Mouse (Mus musculus): ENCODE data around the gene Slc25a39. TPM values are rescaled to one million over a fixed set of nuclear protein-coding genes. Genes with fewer than 3 reads are reported as not detected.

The Slc25a39 gene
- 573 and 609 TPM in 2 replicates for polyA plus RNA-seq (2012; rRNA removed)

GRCm38 (mm10) chr11:102407834-102408215, at the start of gene Slc25a39:
TSS of gene Slc25a39 (minus strand) at chr11:102407946.

GRCm38 (mm10) chr11:102447497-102447896, 39.8 kb upstream of the Slc25a39 start, which contains the start of gene Fam171a2:
TSS of gene Fam171a2 (minus strand) at chr11:102447682.

GRCm38 (mm10) chr11:102430121-102431017, 22.6 kb upstream of the Slc25a39 start, which contains the start of gene Grn:
TSS of gene Grn (plus strand) at chr11:102430315.

GRCm38 (mm10) chr11:102393238-102393634, 14.5 kb downstream of the Slc25a39 start, which contains the start of gene Rundc3a:
TSS of gene Rundc3a (plus strand) at chr11:102393403.

GRCm38 (mm10) chr11:102366103-102366502, 41.6 kb downstream of the Slc25a39 start, which contains the start of gene Slc4a1:
TSS of gene Slc4a1 (minus strand) at chr11:102366203.

Other genes starting within 250 kb of the Slc25a39 start
- 25.7 and 33.2 TPM in 2 replicates for gene Lsm12, start 222.7 kb downstream of the Slc25a39 start, polyA plus RNA-seq (2012; rRNA removed)
- 169 and 171 TPM in 2 replicates for gene G6pc3, start 218.3 kb downstream of the Slc25a39 start, polyA plus RNA-seq (2012; rRNA removed)
- 117 and 151 TPM in 2 replicates for gene Hdac5, start 177.8 kb downstream of the Slc25a39 start, polyA plus RNA-seq (2012; rRNA removed)
- 6.4 and 10.6 TPM in 2 replicates for gene BC030867, start 159.1 kb downstream of the Slc25a39 start, polyA plus RNA-seq (2012; rRNA removed)
- gene Asb16, start 139.2 kb downstream of the Slc25a39 start, polyA plus RNA-seq (2012; rRNA removed): 0.37 and 0.42 TPM in 2 replicates
- 60.5 and 74.0 TPM in 2 replicates for gene Tmub2, start 123.0 kb downstream of the Slc25a39 start, polyA plus RNA-seq (2012; rRNA removed)
- 46.0 and 47.7 TPM in 2 replicates for gene Atxn7l3, start 111.3 kb downstream of the Slc25a39 start, polyA plus RNA-seq (2012; rRNA removed)
- gene Ubtf, start 88.2 kb downstream of the Slc25a39 start, polyA plus RNA-seq (2012; rRNA removed): 35.3 and 42.8 TPM in 2 replicates
- 0.03 TPM in 1 of 2 replicates, not detected in the other for gene Slc4a1, start 41.7 kb downstream of the Slc25a39 start, polyA plus RNA-seq (2012; rRNA removed)
- 4.5 and 5.9 TPM in 2 replicates for gene Rundc3a, start 14.5 kb downstream of the Slc25a39 start, polyA plus RNA-seq (2012; rRNA removed)
- 283 and 344 TPM in 2 replicates for gene Grn, start 22.4 kb upstream of the Slc25a39 start, polyA plus RNA-seq (2012; rRNA removed)
- gene Fam171a2, start 39.7 kb upstream of the Slc25a39 start, polyA plus RNA-seq (2012; rRNA removed): 102 and 124 TPM in 2 replicates
- 11.2 and 16.0 TPM in 2 replicates for gene Itga2b, start 62.2 kb upstream of the Slc25a39 start, polyA plus RNA-seq (2012; rRNA removed)
- 16.1 and 25.7 TPM in 2 replicates for gene Gpatch8, start 148.4 kb upstream of the Slc25a39 start, polyA plus RNA-seq (2012; rRNA removed)
- gene Gm11627, start 171.5 kb upstream of the Slc25a39 start, polyA plus RNA-seq (2012; rRNA removed): 1.4 and 1.5 TPM in 2 replicates
- 87.2 and 118 TPM in 2 replicates for gene Fzd2, start 196.4 kb upstream of the Slc25a39 start, polyA plus RNA-seq (2012; rRNA removed)